Mouse (Mus musculus) megakaryocyte progenitor cell, adult 5-6 weeks (primary cell): ENCODE results near the gene Olfr509. TPM values are rescaled to one million over a fixed set of nuclear protein-coding genes. Genes with fewer than 3 reads are reported as not detected.
"Not testable (repeated sequence)": the region's sequence is repeated elsewhere in the genome, so short reads cannot be mapped to it uniquely, and the experiment has no call there.

ENCODE experiments used
- ATAC-seq: replicated peaks from 2 replicates; pipeline ENCODE4 v1.8.0; 2016; ENCODE audit warnings: mild to moderate bottlenecking, moderate TSS enrichment, inconsistent platforms; ENCODE audit not compliant: poor library complexity
- total RNA-seq, 2 experiments: library from RNA; stranded (forward) in 1 of 2; stranded (reverse) in 1 of 2; fragments of 157-497, 149-512 nt in 1 of 2; fragments of 200-1000 nt in 1 of 2; gene quantifications; 2 replicates each; pipeline versions ENCODE4 v1.2.3 to v1.2.4; 2015 to 2017

The Olfr509 gene
- total RNA-seq (2015) (not detected in 2 replicates), total RNA-seq (2017) (not detected in 2 replicates)

DNA sequence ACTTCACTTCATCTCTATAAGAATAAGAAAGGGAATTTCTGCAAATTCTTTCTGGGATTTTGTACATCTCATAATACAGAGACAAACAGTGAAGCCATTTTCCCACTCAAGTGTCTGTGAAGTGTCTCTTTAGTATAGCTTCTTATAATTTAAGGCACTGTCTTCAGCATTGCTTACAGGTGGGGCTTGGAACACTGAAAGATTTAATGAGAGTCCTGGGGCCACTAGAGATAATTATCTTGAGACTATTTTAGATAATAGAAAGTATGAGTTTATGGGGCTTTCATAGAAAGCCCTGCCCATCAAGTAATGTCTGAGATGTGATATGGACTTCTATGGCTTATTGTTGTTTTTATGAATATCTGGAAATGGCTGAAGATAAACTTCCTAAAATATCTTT lies at the start of gene Olfr509:
Gene Olfr509, minus strand, starts transcription at position 101 of the 400 bp plus-strand sequence.
- no peak for ATAC-seq

DNA sequence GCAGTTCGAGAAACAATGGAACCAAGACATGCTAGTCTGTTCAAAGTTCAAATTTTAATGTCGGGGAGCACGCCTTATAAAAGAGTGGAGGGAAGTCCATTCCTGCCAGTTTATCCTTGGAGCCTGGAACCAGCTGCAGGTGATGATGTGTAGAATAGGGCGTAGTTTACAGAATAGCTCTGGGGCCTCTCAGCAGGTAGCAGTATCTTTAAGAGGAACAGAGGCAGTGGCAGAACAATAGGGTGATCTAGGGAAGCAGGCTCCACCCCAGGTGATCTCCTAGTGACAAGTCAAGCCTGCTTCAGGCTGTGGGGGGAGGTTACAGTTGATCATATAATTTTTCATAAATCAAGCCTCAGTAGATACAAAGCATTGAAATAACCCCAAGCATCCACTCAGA lies 27.2 kb upstream of the Olfr509 start:
- ATAC-seq: no peak

DNA sequence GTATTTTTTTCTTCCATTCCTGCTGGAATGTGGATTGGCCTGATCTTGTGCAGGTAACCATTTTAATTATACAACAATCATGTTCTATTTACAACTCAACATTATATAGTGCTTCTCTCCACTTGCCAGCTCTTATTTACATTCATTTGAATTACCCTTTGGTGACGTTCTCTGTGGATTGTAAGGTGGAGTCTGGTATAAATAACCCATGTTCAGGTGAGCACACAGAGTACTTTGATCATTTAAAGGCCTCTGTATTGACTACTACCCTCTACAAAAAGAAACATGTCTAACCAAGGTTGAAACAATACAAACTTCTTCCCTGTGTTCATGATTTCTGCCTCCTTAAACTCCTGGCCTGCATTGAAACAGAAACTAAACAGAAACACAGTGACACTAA lies 19.4 kb upstream of the Olfr509 start:
- no peak for ATAC-seq

- ATAC-seq: no peak
Measured at GRCm38 (mm10) chr7:108666118-108666517, 14.4 kb upstream of the Olfr509 start, which contains the start of gene Olfr510. Gene Olfr510 (plus strand): TSS chr7:108666418.

- no peak for ATAC-seq
Measured at GRCm38 (mm10) chr7:108662419-108662818, 10.7 kb upstream of the Olfr509 start.

DNA sequence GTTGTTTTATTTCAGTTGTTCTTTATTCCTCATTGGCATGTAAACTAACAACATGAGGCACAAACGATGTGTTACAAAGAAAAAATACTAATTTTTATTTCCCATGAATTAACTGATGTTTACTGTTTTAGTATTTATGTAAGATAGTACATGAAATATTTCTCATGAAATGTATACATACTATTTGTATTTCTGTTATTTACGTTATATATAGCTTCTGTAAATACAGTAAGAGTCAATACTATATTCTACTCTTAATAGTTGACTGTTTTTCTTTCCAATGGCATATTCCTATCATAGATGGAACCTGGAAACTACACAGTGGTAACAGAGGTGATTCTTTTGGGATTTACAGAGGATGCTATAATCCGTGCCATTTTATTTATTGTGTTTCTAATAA lies 22.0 kb downstream of the Olfr509 start, which contains the start of gene Olfr508:
Gene Olfr508, plus strand, starts transcription at position 301 of the 400 bp plus-strand sequence.
- no peak for ATAC-seq

GRCm38 (mm10) chr7:108621514-108621913 lies 30.2 kb downstream of the Olfr509 start, which contains the start of gene Olfr507:
Gene Olfr507 (plus strand): TSS chr7:108621814.
- no peak for ATAC-seq

- not testable (repeated sequence) for ATAC-seq
Measured at GRCm38 (mm10) chr7:108616781-108617180, 34.9 kb downstream of the Olfr509 start.

DNA sequence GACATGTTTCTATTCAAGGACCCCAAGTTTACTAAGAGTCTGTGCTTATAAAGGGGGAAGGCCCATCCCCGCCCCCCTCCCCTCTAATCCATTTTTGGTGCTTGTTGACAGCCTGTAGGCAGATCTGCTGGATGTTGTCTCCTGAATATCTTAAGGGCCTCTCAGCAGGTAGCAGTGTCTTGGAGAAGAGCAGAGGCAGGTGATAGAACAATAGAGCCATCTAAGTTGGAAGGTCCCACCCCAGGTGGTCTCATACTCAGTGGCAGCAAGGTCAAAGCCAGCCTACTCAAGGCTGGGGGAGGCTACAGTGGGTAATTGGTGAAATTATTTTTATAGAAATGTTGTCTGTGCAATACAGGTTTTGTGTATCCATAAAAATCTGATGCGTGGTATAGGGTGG lies 37.6 kb downstream of the Olfr509 start:
- no peak for ATAC-seq

DNA sequence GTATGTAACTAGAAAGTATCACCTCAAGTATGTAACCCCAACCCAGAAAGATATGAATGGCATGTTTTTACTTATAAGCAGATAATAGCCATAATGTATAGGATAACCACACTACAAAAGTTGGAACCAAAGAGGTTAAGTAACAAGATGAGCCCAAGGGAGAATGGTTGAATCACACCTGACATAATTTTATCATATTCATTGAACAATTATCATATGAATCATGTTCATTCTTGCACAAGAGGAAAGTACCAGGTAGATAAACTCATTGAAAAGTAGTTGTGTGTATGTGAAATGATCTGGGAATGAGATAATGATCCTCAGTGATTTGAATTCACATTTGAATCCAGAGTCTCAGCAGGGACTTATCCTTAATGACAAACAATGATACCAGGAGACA lies 41.2 kb downstream of the Olfr509 start, which contains the start of gene Olfr506:
Gene Olfr506, plus strand, starts transcription at position 301 of the 400 bp plus-strand sequence.
- ATAC-seq: no peak

DNA sequence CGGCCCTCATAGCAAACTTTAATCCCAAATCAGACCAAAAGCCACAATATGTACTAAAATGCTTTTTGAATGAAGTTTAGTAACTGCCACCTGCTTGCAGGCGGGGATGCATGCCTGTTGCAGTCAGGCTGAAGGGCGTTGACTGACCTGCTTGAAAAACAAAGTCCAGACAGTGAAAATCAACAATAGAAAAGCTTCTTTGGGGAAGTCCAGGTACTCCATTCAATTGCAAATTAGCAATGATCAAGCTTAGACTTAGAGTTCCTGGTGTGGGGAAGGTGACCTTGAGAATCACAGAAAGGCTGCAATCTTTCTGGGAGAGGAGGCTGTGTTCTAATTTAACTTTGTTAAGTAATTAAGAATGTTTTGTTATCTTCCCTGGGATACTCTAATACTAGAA lies 49.8 kb downstream of the Olfr509 start:
- ATAC-seq: not testable (repeated sequence)

Other genes starting within 250 kb of the Olfr509 start
- gene Olfr497, start 231.5 kb downstream of the Olfr509 start, total RNA-seq (2015): not detected in 2 replicates
- not detected in 2 replicates for gene Olfr497, start 231.5 kb downstream of the Olfr509 start, total RNA-seq (2017)
- gene Olfr498, start 186.6 kb downstream of the Olfr509 start, total RNA-seq (2015): not detected in 2 replicates
- gene Olfr498, start 186.6 kb downstream of the Olfr509 start, total RNA-seq (2017): not detected in 2 replicates
- not detected in 2 replicates for gene Olfr502, start 126.8 kb downstream of the Olfr509 start, total RNA-seq (2015)
- not detected in 2 replicates for gene Olfr502, start 126.8 kb downstream of the Olfr509 start, total RNA-seq (2017)
- not detected in 2 replicates for gene Olfr503, start 107.4 kb downstream of the Olfr509 start, total RNA-seq (2015)
- not detected in 2 replicates for gene Olfr503, start 107.4 kb downstream of the Olfr509 start, total RNA-seq (2017)
- gene Olfr504, start 86.1 kb downstream of the Olfr509 start, total RNA-seq (2015): not detected in 2 replicates
- not detected in 2 replicates for gene Olfr504, start 86.1 kb downstream of the Olfr509 start, total RNA-seq (2017)
- not detected in 2 replicates for gene Olfr506, start 41.1 kb downstream of the Olfr509 start, total RNA-seq (2015)
- gene Olfr506, start 41.1 kb downstream of the Olfr509 start, total RNA-seq (2017): not detected in 2 replicates
- not detected in 2 replicates for gene Olfr507, start 30.1 kb downstream of the Olfr509 start, total RNA-seq (2015)
- gene Olfr507, start 30.1 kb downstream of the Olfr509 start, total RNA-seq (2017): not detected in 2 replicates
- gene Olfr508, start 21.9 kb downstream of the Olfr509 start, total RNA-seq (2015): not detected in 2 replicates
- gene Olfr508, start 21.9 kb downstream of the Olfr509 start, total RNA-seq (2017): not detected in 2 replicates
- not detected in 2 replicates for gene Olfr510, start 14.5 kb upstream of the Olfr509 start, total RNA-seq (2015)
- not detected in 2 replicates for gene Olfr510, start 14.5 kb upstream of the Olfr509 start, total RNA-seq (2017)
- gene Olfr512, start 61.4 kb upstream of the Olfr509 start, total RNA-seq (2015): not detected in 2 replicates
- gene Olfr512, start 61.4 kb upstream of the Olfr509 start, total RNA-seq (2017): not detected in 2 replicates
- not detected in 2 replicates for gene Olfr513, start 99.1 kb upstream of the Olfr509 start, total RNA-seq (2015)
- not detected in 2 replicates for gene Olfr513, start 99.1 kb upstream of the Olfr509 start, total RNA-seq (2017)
- gene Olfr514, start 174.1 kb upstream of the Olfr509 start, total RNA-seq (2015): not detected in 2 replicates
- not detected in 2 replicates for gene Olfr514, start 174.1 kb upstream of the Olfr509 start, total RNA-seq (2017)
- not detected in 2 replicates for gene Olfr516, start 198.6 kb upstream of the Olfr509 start, total RNA-seq (2015)
- gene Olfr516, start 198.6 kb upstream of the Olfr509 start, total RNA-seq (2017): not detected in 2 replicates
- not detected in 2 replicates for gene Olfr517, start 220.5 kb upstream of the Olfr509 start, total RNA-seq (2015)
- not detected in 2 replicates for gene Olfr517, start 220.5 kb upstream of the Olfr509 start, total RNA-seq (2017)
- gene Olfr518, start 233.1 kb upstream of the Olfr509 start, total RNA-seq (2015): not detected in 2 replicates
- not detected in 2 replicates for gene Olfr518, start 233.1 kb upstream of the Olfr509 start, total RNA-seq (2017)
- gene Olfr519, start 242.5 kb upstream of the Olfr509 start, total RNA-seq (2015): not detected in 2 replicates
- gene Olfr519, start 242.5 kb upstream of the Olfr509 start, total RNA-seq (2017): not detected in 2 replicates